Comparison of ENCODE assay signal across 18 mouse cellular contexts in genomic region chr10:58398941-58399340, GRCm38 (mm10). TPM values are rescaled to one million over a fixed set of nuclear protein-coding genes. Genes with fewer than 3 reads are reported as not detected.
DNase-seq lines count a peak whose midpoint lies in the region; ATAC-seq and TF ChIP-seq lines count a peak whose summit lies in the region.
"Had no signal": no experiment of that assay in that cellular context is flagged by ENCODE, and none has a peak within 500 bp of the region (broad histone marks: within the 10 kb centered on the region; RNA-seq: fewer than 3 reads in every experiment).

No protein-coding gene starts in this region.

- TF ChIP-seq EP300 in lung, postnatal 0 days (IDR thresholded peaks at IDR 0.05), result no peak; the same call in 1 of the 2 replicates

- intact Hi-C loops in gastrocnemius, adult 2 months (cut with DNase I), result no loop called here

- H3K4me3 ChIP-seq in gastrocnemius, adult 2 months, result no peak overlapping the region
- no peak overlapping the region for H3K4me3 ChIP-seq in heart, embryonic 16.5 days (ENCODE audit: low read length)
- no peak overlapping the region for H3K4me3 ChIP-seq in lung, postnatal 0 days (ENCODE audit: low read depth, low read length)
- H3K4me3 ChIP-seq: embryonic facial prominence, embryonic 10.5 days; forebrain, embryonic 13.5 days; hindbrain, embryonic 10.5 days; intestine, embryonic 15.5 days had no signal

- H3K27ac ChIP-seq in gastrocnemius, adult 2 months, result peak overlapping the region; percentile 20; the same call in 1 of the 2 replicates
- 0 out of 2 replicates have a peak overlapping the region, but pooled peaks have one; percentile 12 for H3K27ac ChIP-seq in heart, embryonic 16.5 days (ENCODE audit: low read length)
- H3K27ac ChIP-seq in lung, postnatal 0 days (ENCODE audit: low read length), result peak overlapping the region; percentile 62
- H3K27ac ChIP-seq: embryonic facial prominence, embryonic 10.5 days; forebrain, embryonic 13.5 days; hindbrain, embryonic 10.5 days; hindbrain, embryonic 14.5 days; intestine, embryonic 15.5 days had no signal

- no peak for ATAC-seq in heart, embryonic 16.5 days (replicated peaks; ENCODE audit: extremely low read depth, insufficient read depth, low FRiP score)
- ATAC-seq in lung, postnatal 0 days, result peak; percentile 25; the same call in 1 of the 2 replicates
- ATAC-seq: forebrain, embryonic 13.5 days; forebrain, postnatal 0 days; intestine, embryonic 15.5 days had no signal

- peaks cover 45% of the 10 kb centered on the region for H3K4me1 ChIP-seq in heart, embryonic 16.5 days (ENCODE audit: control insufficient read depth, insufficient read depth, low read length)
- H3K4me1 ChIP-seq in lung, postnatal 0 days (ENCODE audit: insufficient read depth, low read depth, low read length), result peaks cover 30% of the 10 kb centered on the region; the same call in 1 of the 2 replicates
- H3K4me1 ChIP-seq: intestine, embryonic 15.5 days had no signal

- 92% methylated on average over 8 of the region's 8 CpGs for WGBS in heart, embryonic 16.5 days
- 61% methylated on average over 8 of the region's 8 CpGs for WGBS in lung, postnatal 0 days

- no peak overlapping the region for H3K4me2 ChIP-seq in heart, embryonic 16.5 days (ENCODE audit: low read depth, low read length)
- no peak overlapping the region; the same call in 1 of the 2 replicates for H3K4me2 ChIP-seq in lung, postnatal 0 days (replicated peaks; ENCODE audit: low read depth, low read length)
- H3K4me2 ChIP-seq: forebrain, embryonic 13.5 days; hindbrain, embryonic 14.5 days; intestine, embryonic 15.5 days had no signal

- H3K9me3 ChIP-seq in heart, embryonic 16.5 days (replicated peaks; ENCODE audit: control insufficient read depth, low read length), result no peaks in the 10 kb centered on the region
- no peaks in the 10 kb centered on the region for H3K9me3 ChIP-seq in lung, postnatal 0 days (ENCODE audit: low read length)
- H3K9me3 ChIP-seq: embryonic facial prominence, embryonic 10.5 days; forebrain, embryonic 13.5 days; hindbrain, embryonic 10.5 days; intestine, embryonic 15.5 days had no signal

- H3K9ac ChIP-seq in heart, embryonic 16.5 days (ENCODE audit: low read length), result no peak overlapping the region
- H3K9ac ChIP-seq in lung, postnatal 0 days (replicated peaks; ENCODE audit: low read depth), result no peak overlapping the region
- H3K9ac ChIP-seq: forebrain, embryonic 13.5 days; forebrain, postnatal 0 days; hindbrain, embryonic 14.5 days; intestine, embryonic 15.5 days had no signal

- H3K27me3 ChIP-seq in heart, embryonic 16.5 days (ENCODE audit: control insufficient read depth, insufficient read depth, low read length), result no peaks in the 10 kb centered on the region
- no peaks in the 10 kb centered on the region for H3K27me3 ChIP-seq in lung, postnatal 0 days (replicated peaks; ENCODE audit: insufficient read depth, low read length)
- H3K27me3 ChIP-seq: forebrain, embryonic 13.5 days; intestine, embryonic 15.5 days had no signal

- DNase-seq in gastrocnemius, adult 2 months, result no peak
- no peak for DNase-seq in gastrocnemius, adult 18-20 months (ENCODE audit: low spot score)
- DNase-seq in heart, adult 18-20 months, result no peak
- DNase-seq in lung, postnatal 0 days (ENCODE audit: low spot score), result peak; percentile 65
- no peak for DNase-seq in lung, postnatal 14 days
- DNase-seq in thymus, postnatal 25 days, result no peak
- DNase-seq: adrenal gland, postnatal 10 days; cerebellum, adult 11-12 months; cerebellum, adult 9-11 months; cerebellum, postnatal 36 days; forebrain, postnatal 0 days; gastrocnemius, postnatal 36 days had no signal

- peaks cover 31% of the 10 kb centered on the region for H3K36me3 ChIP-seq in heart, embryonic 16.5 days (ENCODE audit: control insufficient read depth, insufficient read depth)
- H3K36me3 ChIP-seq in lung, postnatal 0 days (ENCODE audit: insufficient read depth, low read length), result peaks cover 21% of the 10 kb centered on the region; the same call in 1 of the 2 replicates

- TF ChIP-seq CTCF in gastrocnemius, adult 2 months (IDR thresholded peaks at IDR 0.05), result no peak
- TF ChIP-seq CTCF in lung, postnatal 0 days (IDR thresholded peaks at IDR 0.05), result no peak

RNA-seq across cellular contexts. Expression of gene Ranbp2, which starts 47.8 kb away (rescaled TPM):
- 10 to 100 TPM; 48.5 to 48.9 TPM for total RNA-seq in gastrocnemius, adult 2 months (2021)
- total RNA-seq in gastrocnemius, adult 18-20 months (2021), result 10 to 100 TPM; 42.0 to 47.0 TPM
- polyA plus RNA-seq in heart, embryonic 16.5 days (2015; fragmentation: Nextera tagmentation; extraction: Ambion mirVana), result 14.0 and 15.4 TPM in 2 replicates
- total RNA-seq in heart, adult 18-20 months (2021), result 10 to 100 TPM; 51.1 to 54.7 TPM
- polyA plus RNA-seq in lung, postnatal 0 days (2015; fragmentation: Nextera tagmentation; extraction: Ambion mirVana), result 12.6 and 15.3 TPM in 2 replicates

Comparison
In these comparisons a context has a peak if more than half of its experiments do, and no peak if none do; other contexts are left out.
1. H3K27ac ChIP-seq: peak in every context shown above with its lines; median percentile 62 in lung, postnatal 0 days; 20 in gastrocnemius, adult 2 months; 12 in heart, embryonic 16.5 days.